Mouse (Mus musculus) urinary bladder, postnatal 10 days (tissue): ENCODE data around the gene Acot13.

Experiments used
- DNase-seq: peaks from one replicate; pipeline ENCODE4 v3.0.0; 2022; ENCODE audit warnings: low spot score

Gene Acot13

GRCm38 (mm10) chr13:24830756-24831352 lies 486 bp downstream of the Acot13 start:
- no peak for DNase-seq

GRCm38 (mm10) chr13:24826116-24826515 lies 5.2 kb downstream of the Acot13 start:
- no peak for DNase-seq

GRCm38 (mm10) chr13:24825587-24825986 lies 5.8 kb downstream of the Acot13 start:
- no peak for DNase-seq

- no peak for DNase-seq
Measured at GRCm38 (mm10) chr13:24824647-24825046, 6.7 kb downstream of the Acot13 start.

GRCm38 (mm10) chr13:24822663-24823343 lies 8.5 kb downstream of the Acot13 start:
- no peak for DNase-seq

- no peak for DNase-seq
Measured at GRCm38 (mm10) chr13:24819931-24820330, 11.4 kb downstream of the Acot13 start.

GRCm38 (mm10) chr13:24816125-24817092 lies 14.9 kb downstream of the Acot13 start:
- no peak for DNase-seq

GRCm38 (mm10) chr13:24814616-24815015 lies 16.7 kb downstream of the Acot13 start:
- DNase-seq = no peak

- DNase-seq = no peak
Measured at GRCm38 (mm10) chr13:24812521-24812920, 18.8 kb downstream of the Acot13 start.

GRCm38 (mm10) chr13:24806079-24806478 lies 25.3 kb downstream of the Acot13 start:
- DNase-seq = no peak

GRCm38 (mm10) chr13:24803196-24803595 lies 28.1 kb downstream of the Acot13 start:
- DNase-seq = no peak

GRCm38 (mm10) chr13:24802131-24802691 lies 29.1 kb downstream of the Acot13 start:
- peak; percentile 13 for DNase-seq

- DNase-seq = no peak
Measured at GRCm38 (mm10) chr13:24801308-24801921, 29.9 kb downstream of the Acot13 start, which contains the start of gene BC005537. Gene BC005537 (plus strand): TSS chr13:24801657.

GRCm38 (mm10) chr13:24800674-24801307 lies 30.5 kb downstream of the Acot13 start:
- DNase-seq = peak; percentile 91

- DNase-seq = no peak
Measured at GRCm38 (mm10) chr13:24799925-24800673, 31.2 kb downstream of the Acot13 start.

GRCm38 (mm10) chr13:24799378-24799777 lies 32.0 kb downstream of the Acot13 start:
- DNase-seq = no peak

GRCm38 (mm10) chr13:24798686-24799085 lies 32.7 kb downstream of the Acot13 start:
- DNase-seq = no peak

GRCm38 (mm10) chr13:24792411-24793045 lies 38.8 kb downstream of the Acot13 start:
- DNase-seq = no peak

- no peak for DNase-seq
Measured at GRCm38 (mm10) chr13:24791349-24791748, 40.0 kb downstream of the Acot13 start.

- no peak for DNase-seq
Measured at GRCm38 (mm10) chr13:24787477-24787876, 43.9 kb downstream of the Acot13 start.
